Mouse (Mus musculus) skeletal muscle tissue, adult 2 months (tissue): Measurements from ENCODE around the gene Pes1.
"Not testable (repeated sequence)": the region's sequence is repeated elsewhere in the genome, so short reads cannot be mapped to it uniquely, and the experiment has no call there.

Experiments
- DNase-seq: peaks from one replicate; pipeline ENCODE4 v3.0.0-alpha.2; 2012; ENCODE audit warnings: low read depth, low spot score

Gene Pes1

DNA sequence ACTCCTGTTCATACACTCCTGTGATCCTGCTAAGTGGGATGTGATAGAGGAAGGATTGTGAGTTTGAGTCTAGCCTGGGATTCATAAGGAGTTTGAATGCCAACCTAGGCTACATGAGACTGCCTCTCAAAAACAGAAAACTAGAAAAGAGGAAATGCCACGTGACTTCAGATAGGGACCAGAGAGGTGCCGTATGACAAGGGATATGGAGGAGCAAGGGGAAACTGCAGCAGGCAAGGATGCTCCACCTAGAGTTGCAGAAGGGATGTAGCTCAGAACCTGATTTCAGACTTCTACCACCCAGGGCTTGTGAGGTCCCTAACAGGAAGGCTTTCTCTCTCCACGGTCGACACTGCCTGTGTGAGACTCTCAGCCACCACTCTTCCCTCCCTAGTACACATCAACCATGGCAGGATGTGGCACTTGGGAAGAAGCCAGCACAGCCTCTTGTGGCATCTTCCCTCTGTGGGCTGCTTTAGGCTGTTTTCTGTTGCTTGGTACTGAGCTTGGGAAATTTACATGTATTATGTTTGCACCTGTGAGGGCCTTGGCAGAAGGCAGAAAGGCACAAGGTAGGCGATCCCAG is 41.5 kb downstream of the Pes1 start:
- no peak for DNase-seq

DNA sequence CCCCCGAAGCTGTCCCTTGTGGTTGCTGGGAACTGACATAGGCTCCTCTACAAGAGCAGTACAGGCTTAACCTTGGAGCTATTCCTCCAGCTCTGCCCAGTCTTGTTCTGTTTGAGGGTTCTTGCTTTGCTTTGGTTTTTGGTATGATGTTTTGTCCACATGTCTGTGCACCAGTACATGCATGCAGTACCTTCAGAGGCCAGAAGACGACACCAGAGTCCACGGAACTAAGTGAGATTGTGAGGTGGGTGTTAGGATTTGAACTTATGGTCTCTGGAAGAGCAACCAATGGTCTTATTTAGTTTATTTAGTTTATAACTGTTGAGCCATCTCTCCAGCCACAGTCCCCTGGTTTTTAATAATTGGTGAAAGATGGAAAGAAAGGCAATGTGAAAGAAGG is 42.7 kb downstream of the Pes1 start:
- no peak for DNase-seq

DNA sequence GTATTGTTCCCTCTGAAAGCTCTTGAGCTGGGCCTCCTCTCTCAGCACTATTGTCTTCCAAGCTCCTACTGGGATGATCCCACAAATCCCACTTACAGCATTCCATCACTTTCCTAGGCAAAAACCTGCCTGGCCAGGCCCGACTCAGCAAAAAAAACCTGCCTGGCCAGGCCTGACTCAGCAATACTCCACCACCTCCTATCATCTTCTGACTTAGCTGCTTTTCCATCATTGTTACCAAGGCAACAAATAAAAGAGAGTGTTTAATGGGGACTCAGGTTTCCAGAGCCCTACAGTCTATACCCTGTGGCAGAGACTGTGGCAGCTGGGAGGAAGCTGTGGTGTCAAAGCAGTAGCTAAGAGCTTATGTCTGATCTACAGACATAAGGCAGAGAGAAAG is 48.8 kb downstream of the Pes1 start:
- DNase-seq: no peak

DNA sequence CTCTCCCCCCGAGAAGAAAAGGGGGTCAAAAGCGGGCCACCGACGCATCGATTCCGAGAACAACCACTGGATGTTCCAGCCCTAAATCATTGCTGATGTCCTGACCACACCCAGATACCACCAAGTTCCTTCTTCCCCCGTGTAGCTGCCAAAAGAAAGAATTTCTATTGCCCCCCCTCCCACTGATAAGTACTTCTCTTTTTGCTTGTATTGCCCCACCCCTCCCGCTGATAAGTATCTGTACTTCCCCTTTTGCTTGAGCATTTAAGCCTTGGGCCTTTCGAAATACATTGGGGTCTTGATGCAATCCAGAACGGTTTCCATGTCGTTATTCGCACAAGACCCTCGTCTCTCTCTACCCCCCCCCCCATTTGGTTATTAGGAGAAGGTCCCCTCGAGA is 52.0 kb downstream of the Pes1 start:
- not testable (repeated sequence) for DNase-seq

- DNase-seq: not testable (repeated sequence)
Observed at GRCm38 (mm10) chr11:4022111-4022510, 58.3 kb downstream of the Pes1 start.

GRCm38 (mm10) chr11:4023321-4023720 is 59.5 kb downstream of the Pes1 start:
- no peak for DNase-seq

DNA sequence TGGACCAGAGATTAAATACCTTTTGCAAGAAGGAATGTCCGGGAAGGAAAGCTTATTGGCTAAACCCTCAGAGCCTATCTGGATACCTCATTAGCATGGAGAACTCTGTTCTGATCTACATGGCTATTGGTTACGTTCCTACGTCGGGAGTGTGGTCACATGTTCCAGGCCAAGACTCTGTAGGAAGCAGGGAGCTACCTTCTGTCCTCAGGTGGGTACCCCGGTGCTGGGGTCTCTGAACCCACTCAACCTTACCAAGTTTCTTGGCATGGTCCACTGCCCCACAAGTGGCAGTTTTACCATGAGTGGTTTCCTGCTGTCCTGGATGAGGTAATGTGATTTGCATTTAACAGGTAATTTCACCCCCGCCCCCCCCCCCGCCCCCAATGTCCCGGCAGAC is 63.3 kb downstream of the Pes1 start:
- DNase-seq: no peak

DNA sequence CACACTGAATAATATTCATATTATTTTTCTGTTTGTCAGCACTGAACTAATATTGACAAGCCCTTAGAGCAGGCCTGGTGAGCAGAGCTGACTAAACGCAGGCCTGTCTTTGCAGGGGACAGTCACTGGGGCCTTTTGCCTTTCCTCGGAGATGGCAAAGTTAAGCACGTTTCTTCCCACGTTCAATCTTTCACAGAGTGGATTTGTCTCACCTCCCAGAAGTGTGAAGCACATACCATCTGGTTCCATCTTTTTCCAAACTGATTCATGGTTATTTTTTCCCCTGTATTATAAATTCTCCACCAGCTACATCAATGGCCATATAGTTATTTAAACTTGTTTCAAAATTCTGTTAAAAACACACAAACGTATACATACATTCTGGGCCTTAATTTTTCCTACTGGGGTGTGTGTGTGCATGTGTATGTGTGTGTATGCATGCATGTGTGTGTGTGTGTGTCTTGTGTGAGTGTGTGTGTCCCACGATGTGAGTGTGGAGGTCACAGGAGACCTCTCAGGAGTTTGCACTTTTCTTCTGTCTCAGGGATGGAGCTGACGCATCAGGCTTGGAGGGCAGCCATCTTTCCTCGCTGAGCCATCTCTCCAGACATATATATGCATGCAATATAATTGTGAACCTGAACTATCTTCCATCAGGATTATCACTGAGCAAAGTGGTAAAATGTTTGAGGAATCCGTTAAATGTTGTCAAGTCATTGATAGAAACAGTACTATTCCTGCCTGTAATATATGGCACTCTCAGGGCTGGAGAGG is 64.0 kb downstream of the Pes1 start:
- DNase-seq: no peak

- no peak for DNase-seq
Observed at GRCm38 (mm10) chr11:4029343-4029742, 65.6 kb downstream of the Pes1 start.
